Mouse (Mus musculus) intestine, embryonic 15.5 days (tissue): Measurements from ENCODE around the gene Ntan1. TPM values are rescaled to one million over a fixed set of nuclear protein-coding genes. Genes with fewer than 3 reads are reported as not detected.

Experiments used
- ATAC-seq: fragments of 200-750 bp; cut with Nextera tagmentation; 2 replicates; pipeline ENCODE4 v1.8.0; 2017; ENCODE audit warnings: moderate TSS enrichment, moderate library complexity
- H3K27ac ChIP-seq: fragments of 300-500 bp; sonication (generic); 2 replicates; pipeline ENCODE4 v1.5.1; 2015; ENCODE audit warnings: mild to moderate bottlenecking, inconsistent platforms
- H3K27me3 ChIP-seq: fragments of 300-500 bp; sonication (generic); replicated peaks from 2 replicates; pipeline ENCODE4 v1.6.1; 2015; ENCODE audit warnings: inconsistent platforms
- H3K36me3 ChIP-seq: fragments of 300-500 bp; sonication (generic); 2 replicates; pipeline ENCODE4 v1.6.1; 2015; ENCODE audit warnings: inconsistent platforms
- H3K4me1 ChIP-seq: fragments of 300-500 bp; sonication (generic); replicated peaks from 2 replicates; pipeline ENCODE4 v1.6.1; 2015; ENCODE audit warnings: inconsistent platforms
- H3K4me2 ChIP-seq: fragments of 300-500 bp; sonication (generic); replicated peaks from 2 replicates; pipeline ENCODE4 v1.6.1; 2015; ENCODE audit warnings: mild to moderate bottlenecking, inconsistent platforms
- H3K4me3 ChIP-seq: fragments of 300-500 bp; sonication (generic); replicated peaks from 2 replicates; pipeline ENCODE4 v1.5.1; 2015; ENCODE audit warnings: inconsistent platforms
- H3K9ac ChIP-seq: fragments of 300-500 bp; sonication (generic); 2 replicates; pipeline ENCODE4 v1.6.1; 2015; ENCODE audit warnings: inconsistent platforms
- H3K9me3 ChIP-seq: fragments of 300-500 bp; sonication (generic); 2 replicates; pipeline ENCODE4 v1.6.1; 2016; ENCODE audit warnings: inconsistent platforms
- WGBS: fragments of 180-500 bp; shearing (Covaris S2); methylation state at CpG from one replicate; pipeline ENCODE4 v1.1.7; 2015; 5-methylcytosine and 5-hydroxymethylcytosine counted together
- polyA plus RNA-seq: library from polyadenylated mRNA; unstranded; fragments of >200 nt; fragmentation: Nextera tagmentation; extraction: Ambion mirVana; gene quantifications from 2 replicates; pipeline ENCODE4 v1.2.1, GENCODE M21; 2015

Ntan1 gene
- polyA plus RNA-seq, 1 experiment from 2014 or later: 152 TPM

- Histone ChIP-seq H3K9ac (no peak overlapping the region), H3K4me2 (no peak overlapping the region), H3K9me3 (no peaks in the 10 kb centered on the region), H3K36me3 (peaks cover 54% of the 10 kb centered on the region), H3K4me3 (no peak overlapping the region), H3K27me3 (no peaks in the 10 kb centered on the region), H3K4me1 (no peaks in the 10 kb centered on the region), H3K27ac (no peak overlapping the region)
- no peak for ATAC-seq
- 89% methylated on average over 4 of the region's 4 CpGs for WGBS
Measured at GRCm38 (mm10) chr16:13807616-13808015, 11.0 kb upstream of the Ntan1 start.

- H3K27ac ChIP-seq: no peak overlapping the region
- WGBS: 89% methylated on average over 7 of the region's 7 CpGs
- H3K36me3 ChIP-seq: peaks cover 60% of the 10 kb centered on the region
- no peaks in the 10 kb centered on the region for H3K9me3 ChIP-seq
- H3K4me2 ChIP-seq: no peak overlapping the region
- H3K4me1 ChIP-seq: no peaks in the 10 kb centered on the region
- H3K27me3 ChIP-seq: no peaks in the 10 kb centered on the region
- no peak overlapping the region for H3K9ac ChIP-seq
- no peak overlapping the region for H3K4me3 ChIP-seq
- peak; percentile 70 for ATAC-seq
Measured at GRCm38 (mm10) chr16:13808410-13808809, 10.2 kb upstream of the Ntan1 start.

DNA sequence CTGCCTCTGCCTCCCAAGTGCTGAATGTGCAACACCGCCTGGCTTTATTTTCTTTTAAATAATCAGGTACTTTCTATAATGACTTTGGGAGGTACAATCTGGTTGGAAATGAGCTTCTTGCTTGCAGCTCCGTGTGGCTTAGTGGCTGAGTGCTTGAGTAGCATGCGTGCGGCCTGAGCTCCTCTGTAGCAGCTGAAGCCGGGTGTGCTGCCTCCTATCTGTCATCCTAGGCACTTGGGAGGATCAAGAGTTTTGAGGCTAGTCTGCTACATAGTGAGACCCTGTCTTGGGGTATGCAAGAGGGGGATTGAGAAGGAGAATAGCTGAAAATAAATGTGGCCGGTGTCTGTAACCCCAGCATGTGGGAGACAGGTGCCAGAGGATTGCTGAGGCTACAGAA lies 6.5 kb upstream of the Ntan1 start:
- H3K4me3 ChIP-seq: no peak overlapping the region
- no peak overlapping the region for H3K27ac ChIP-seq
- ATAC-seq: no peak
- H3K4me1 ChIP-seq: no peaks in the 10 kb centered on the region
- H3K4me2 ChIP-seq: no peak overlapping the region
- WGBS: 93% methylated on average over 6 of the region's 6 CpGs
- peaks cover 40% of the 10 kb centered on the region for H3K36me3 ChIP-seq
- H3K9ac ChIP-seq: no peak overlapping the region
- H3K27me3 ChIP-seq: no peaks in the 10 kb centered on the region
- no peaks in the 10 kb centered on the region for H3K9me3 ChIP-seq

DNA sequence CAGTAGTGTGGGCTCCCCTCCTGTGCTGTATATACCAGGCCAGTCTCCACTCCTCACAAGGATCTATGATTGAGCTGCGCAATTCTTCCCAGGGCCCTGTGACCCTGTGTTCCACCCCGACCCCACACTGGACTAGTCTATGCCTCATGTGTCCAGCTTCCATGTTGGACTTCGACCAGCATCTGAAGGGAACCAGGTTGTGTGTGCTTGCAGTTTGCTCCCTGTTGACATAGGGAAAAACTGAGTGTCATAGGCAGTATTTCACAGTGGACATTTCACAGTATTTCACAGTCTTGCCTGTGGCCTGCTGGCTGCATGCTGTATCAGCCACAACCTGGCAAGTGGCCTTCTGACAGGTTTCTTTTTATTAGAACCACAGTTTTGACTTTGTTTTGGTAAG lies 5.4 kb upstream of the Ntan1 start:
- no peaks in the 10 kb centered on the region for H3K27me3 ChIP-seq
- no peaks in the 10 kb centered on the region for H3K9me3 ChIP-seq
- H3K4me3 ChIP-seq: no peak overlapping the region
- peaks cover 33% of the 10 kb centered on the region for H3K36me3 ChIP-seq
- no peak for ATAC-seq
- H3K4me2 ChIP-seq: no peak overlapping the region
- H3K4me1 ChIP-seq: 0 out of 2 replicates have a peak, but pooled peaks cover 2% of the 10 kb centered on the region
- H3K27ac ChIP-seq: no peak overlapping the region
- 92% methylated on average over 3 of the region's 3 CpGs for WGBS
- H3K9ac ChIP-seq: no peak overlapping the region

GRCm38 (mm10) chr16:13819394-13819743 lies 724 bp downstream of the Ntan1 start:
- peak overlapping the region; percentile 72 for H3K4me3 ChIP-seq
- no peaks in the 10 kb centered on the region for H3K36me3 ChIP-seq
- peak; percentile 68 for ATAC-seq
- H3K27me3 ChIP-seq: no peaks in the 10 kb centered on the region
- under 1% methylated on average over 36 of the region's 36 CpGs for WGBS
- peaks cover 14% of the 10 kb centered on the region; the same call in 1 of the 2 replicates for H3K4me1 ChIP-seq
- peak overlapping the region; percentile 90 for H3K27ac ChIP-seq
- H3K9ac ChIP-seq: peak overlapping the region; percentile 83
- H3K9me3 ChIP-seq: no peaks in the 10 kb centered on the region
- H3K4me2 ChIP-seq: peak overlapping the region; percentile 82

- H3K4me2 ChIP-seq: peak overlapping the region; percentile 82
- no peak for ATAC-seq
Measured at GRCm38 (mm10) chr16:13819806-13820500, 1.3 kb downstream of the Ntan1 start.

DNA sequence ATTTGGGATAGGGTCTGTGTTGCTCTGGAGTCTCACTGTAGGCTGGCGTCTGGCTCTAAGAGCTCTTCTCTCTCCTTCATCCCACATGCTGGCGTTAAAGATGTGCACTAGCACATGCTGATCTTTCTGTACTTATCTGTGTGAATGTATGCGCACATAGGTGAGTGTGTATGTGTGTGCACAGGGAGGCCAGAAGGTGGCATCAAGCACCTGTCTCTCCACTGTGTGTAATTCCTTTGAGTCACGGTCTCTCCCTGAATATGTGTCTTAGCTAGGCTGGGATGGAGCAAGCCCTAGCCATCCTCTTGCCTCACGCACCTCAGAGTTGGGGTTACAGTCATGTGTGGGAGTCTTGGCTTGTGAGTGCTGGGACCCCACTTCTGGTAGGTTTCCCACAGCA lies 2.1 kb downstream of the Ntan1 start:
- ATAC-seq: no peak
- 94% methylated on average over 5 of the region's 5 CpGs for WGBS
- Histone ChIP-seq H3K4me1 (peaks cover 14% of the 10 kb centered on the region; the same call in 1 of the 2 replicates), H3K36me3 (no peaks in the 10 kb centered on the region), H3K4me2 (0 out of 2 replicates have a peak overlapping the region, but pooled peaks have one; percentile 82), H3K27me3 (no peaks in the 10 kb centered on the region), H3K27ac (no peak overlapping the region), H3K9ac (no peak overlapping the region), H3K9me3 (no peaks in the 10 kb centered on the region), H3K4me3 (no peak overlapping the region)

More at GRCm38 (mm10) chr16:13819806-13820500, 1.3 kb downstream of the Ntan1 start:
- WGBS: 23% methylated on average over 12 of the region's 12 CpGs
- H3K4me3 ChIP-seq: peak overlapping the region; percentile 72
- H3K9ac ChIP-seq: peak overlapping the region; percentile 83
- peak overlapping the region; percentile 90 for H3K27ac ChIP-seq
- H3K9me3 ChIP-seq: no peaks in the 10 kb centered on the region
- peaks cover 14% of the 10 kb centered on the region; the same call in 1 of the 2 replicates for H3K4me1 ChIP-seq
- H3K27me3 ChIP-seq: no peaks in the 10 kb centered on the region
- no peaks in the 10 kb centered on the region for H3K36me3 ChIP-seq

DNA sequence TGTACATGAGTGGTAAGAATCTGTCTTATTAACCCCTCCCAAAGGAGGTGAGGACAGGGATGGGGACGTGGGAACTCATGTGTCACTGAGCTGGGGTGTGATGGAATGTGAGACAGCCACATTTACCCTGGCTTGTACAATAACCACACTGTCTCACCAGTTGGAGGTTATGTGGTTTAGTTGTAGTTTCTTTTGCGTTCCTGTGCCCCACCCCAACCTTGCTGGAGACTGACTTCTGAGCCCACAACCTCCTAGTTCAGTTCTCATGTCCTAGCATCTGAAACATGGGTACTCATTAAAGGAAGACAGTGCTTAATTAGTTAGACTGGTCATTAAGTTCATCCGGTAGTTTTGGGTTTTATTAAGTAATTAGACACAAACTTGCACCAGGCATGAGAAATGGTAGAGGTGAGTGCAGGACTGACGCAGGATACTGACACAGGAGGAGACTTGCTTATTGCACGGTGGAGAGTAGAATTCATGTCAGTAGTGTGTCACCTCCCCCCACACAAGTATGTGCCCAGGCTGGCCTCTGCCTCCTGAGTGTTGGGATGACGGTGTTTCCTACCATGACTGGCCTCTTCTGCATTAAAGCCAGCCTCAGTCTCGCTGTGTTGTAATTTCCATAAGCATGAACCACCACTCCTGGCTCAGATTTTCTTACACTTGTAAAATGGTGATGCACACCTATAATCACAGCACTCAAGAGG lies 7.3 kb downstream of the Ntan1 start:
- no peak for ATAC-seq

GRCm38 (mm10) chr16:13826511-13826910 lies 7.9 kb downstream of the Ntan1 start:
- no peak for ATAC-seq
- H3K4me3 ChIP-seq: no peak overlapping the region
- H3K4me1 ChIP-seq: no peaks in the 10 kb centered on the region
- 82% methylated on average over 4 of the region's 4 CpGs for WGBS
- no peaks in the 10 kb centered on the region for H3K27me3 ChIP-seq
- peaks cover 18% of the 10 kb centered on the region for H3K36me3 ChIP-seq
- no peak overlapping the region for H3K9ac ChIP-seq
- H3K4me2 ChIP-seq: no peak overlapping the region
- H3K27ac ChIP-seq: no peak overlapping the region
- no peaks in the 10 kb centered on the region for H3K9me3 ChIP-seq

More for the DNA sequence above, 7.3 kb downstream of the Ntan1 start:
- H3K27me3 ChIP-seq: no peaks in the 10 kb centered on the region
- WGBS: 75% methylated on average over 7 of the region's 7 CpGs
- no peak overlapping the region for H3K4me2 ChIP-seq
- H3K9me3 ChIP-seq: no peaks in the 10 kb centered on the region
- H3K4me3 ChIP-seq: no peak overlapping the region
- peaks cover 13% of the 10 kb centered on the region for H3K36me3 ChIP-seq
- no peak overlapping the region for H3K27ac ChIP-seq
- H3K4me1 ChIP-seq: no peaks in the 10 kb centered on the region
- no peak overlapping the region for H3K9ac ChIP-seq

DNA sequence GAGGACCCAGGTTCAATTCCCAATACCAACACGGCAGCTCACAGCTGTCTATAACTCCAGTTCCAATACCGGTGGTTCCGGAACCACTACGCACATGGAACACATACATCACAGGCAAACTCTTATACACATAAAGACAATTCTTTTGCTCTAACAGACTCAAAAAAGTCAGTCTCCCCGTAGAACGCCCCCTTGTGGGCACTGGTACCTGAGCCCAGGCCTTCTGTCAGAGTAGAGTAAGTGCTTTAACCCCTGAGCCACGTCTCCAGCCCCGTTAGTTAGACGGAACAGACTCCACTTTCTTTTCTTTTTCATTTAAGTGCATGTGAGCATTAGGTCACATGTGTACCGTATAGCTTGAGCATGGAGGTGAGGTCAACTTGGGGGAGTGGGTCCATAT lies 11.8 kb downstream of the Ntan1 start:
- Histone ChIP-seq H3K4me1 (no peaks in the 10 kb centered on the region), H3K9me3 (no peaks in the 10 kb centered on the region), H3K9ac (no peak overlapping the region), H3K4me3 (no peak overlapping the region), H3K4me2 (no peak overlapping the region), H3K27ac (no peak overlapping the region), H3K36me3 (peaks cover 43% of the 10 kb centered on the region), H3K27me3 (no peaks in the 10 kb centered on the region)
- ATAC-seq: no peak
- 87% methylated on average over 10 of the region's 10 CpGs for WGBS

GRCm38 (mm10) chr16:13831606-13832005 lies 13.0 kb downstream of the Ntan1 start:
- peaks cover 52% of the 10 kb centered on the region for H3K36me3 ChIP-seq
- H3K4me3 ChIP-seq: no peak overlapping the region
- H3K4me2 ChIP-seq: no peak overlapping the region
- no peaks in the 10 kb centered on the region for H3K9me3 ChIP-seq
- no peak for ATAC-seq
- no peak overlapping the region for H3K9ac ChIP-seq
- H3K27ac ChIP-seq: no peak overlapping the region
- 87% methylated on average over 5 of the region's 5 CpGs for WGBS
- H3K27me3 ChIP-seq: no peaks in the 10 kb centered on the region
- no peaks in the 10 kb centered on the region for H3K4me1 ChIP-seq

DNA sequence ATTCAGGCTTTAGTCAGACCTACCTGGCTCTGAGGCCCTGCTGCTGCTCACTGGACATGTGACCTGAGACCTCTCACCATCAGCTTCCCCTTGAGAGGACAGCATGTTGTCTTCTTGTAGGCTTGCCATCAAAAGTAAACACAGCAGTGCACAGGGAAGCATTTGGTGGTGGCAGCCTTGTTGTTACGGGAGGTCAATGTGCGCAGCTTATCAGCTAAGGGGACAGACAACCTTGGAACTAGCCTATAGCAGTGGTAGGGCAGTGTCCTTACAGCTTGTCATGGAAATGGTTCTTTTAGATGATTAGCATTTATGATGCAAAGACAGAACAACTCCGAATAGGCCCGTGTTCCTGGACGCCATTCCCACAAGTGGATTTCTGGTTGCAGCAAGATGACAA lies 15.7 kb downstream of the Ntan1 start:
- no peaks in the 10 kb centered on the region for H3K27me3 ChIP-seq
- no peak overlapping the region for H3K4me2 ChIP-seq
- peaks cover 66% of the 10 kb centered on the region for H3K36me3 ChIP-seq
- 85% methylated on average over 5 of the region's 5 CpGs for WGBS
- H3K9ac ChIP-seq: no peak overlapping the region
- H3K4me3 ChIP-seq: no peak overlapping the region
- H3K9me3 ChIP-seq: no peaks in the 10 kb centered on the region
- peak; percentile 73 for ATAC-seq
- H3K4me1 ChIP-seq: no peaks in the 10 kb centered on the region
- no peak overlapping the region for H3K27ac ChIP-seq

GRCm38 (mm10) chr16:13840056-13840455 lies 21.4 kb downstream of the Ntan1 start:
- peaks cover 34% of the 10 kb centered on the region for H3K36me3 ChIP-seq
- H3K4me2 ChIP-seq: no peak overlapping the region
- no peaks in the 10 kb centered on the region for H3K27me3 ChIP-seq
- ATAC-seq: no peak
- no peak overlapping the region for H3K27ac ChIP-seq
- WGBS: 92% methylated on average over 7 of the region's 7 CpGs
- no peak overlapping the region for H3K9ac ChIP-seq
- H3K4me3 ChIP-seq: no peak overlapping the region
- no peaks in the 10 kb centered on the region for H3K4me1 ChIP-seq
- no peaks in the 10 kb centered on the region for H3K9me3 ChIP-seq
